Mouse (Mus musculus): ENCODE measurements around the gene Fosl1.

GRCm38 (mm10) chr19:5433951-5434350 lies 13.4 kb upstream of the Fosl1 start:
- TF ChIP-seq CTCF (IDR thresholded peaks at IDR 0.05) (no peak), EP300 (IDR thresholded peaks at IDR 0.05) (no peak)

Measured in lung, postnatal 0 days (tissue).